ENCODE assay signal across 9 mouse cellular contexts in genomic region chr2:93696181-93696641, GRCm38 (mm10). TPM values are rescaled to one million over a fixed set of nuclear protein-coding genes. Genes with fewer than 3 reads are reported as not detected.
DNase-seq lines count a peak whose midpoint lies in the region; ATAC-seq lines count a peak whose summit lies in the region.
"Had no signal": no experiment of that assay in that cellular context is flagged by ENCODE, and none has a peak within 500 bp of the region (broad histone marks: within the 10 kb centered on the region; RNA-seq: fewer than 3 reads in every experiment).

No protein-coding gene starts in this region.

- H3K4me2 ChIP-seq in heart, embryonic 15.5 days: peak overlapping the region; percentile 54
- peak overlapping the region; percentile 26; the same call in 1 of the 2 replicates for H3K4me2 ChIP-seq in intestine, embryonic 15.5 days (replicated peaks)

- no peaks in the 10 kb centered on the region for H3K27me3 ChIP-seq in heart, embryonic 15.5 days
- H3K27me3 ChIP-seq in intestine, embryonic 15.5 days (replicated peaks): no peaks in the 10 kb centered on the region

- H3K9me3 ChIP-seq in heart, embryonic 15.5 days (replicated peaks): no peaks in the 10 kb centered on the region
- H3K9me3 ChIP-seq in intestine, embryonic 15.5 days: no peaks in the 10 kb centered on the region

- no peak overlapping the region for H3K9ac ChIP-seq in heart, embryonic 15.5 days
- H3K9ac ChIP-seq in intestine, embryonic 15.5 days: no peak overlapping the region

- H3K4me1 ChIP-seq in heart, embryonic 15.5 days (replicated peaks): peaks cover 33% of the 10 kb centered on the region
- H3K4me1 ChIP-seq in intestine, embryonic 15.5 days (replicated peaks): peaks cover 16% of the 10 kb centered on the region

- 25% methylated on average over 10 of the region's 10 CpGs for WGBS in heart, embryonic 15.5 days
- 33% methylated on average over 10 of the region's 10 CpGs for WGBS in intestine, embryonic 15.5 days

- no peaks in the 10 kb centered on the region for H3K36me3 ChIP-seq in heart, embryonic 15.5 days
- H3K36me3 ChIP-seq in intestine, embryonic 15.5 days: no peaks in the 10 kb centered on the region

- peak; percentile 68 for ATAC-seq in heart, embryonic 15.5 days (replicated peaks; ENCODE audit: insufficient number of reproducible peaks, insufficient read depth, low FRiP score, low read depth)
- ATAC-seq in intestine, embryonic 15.5 days: no peak; the same call in 1 of the 2 replicates

- peak overlapping the region; percentile 15; the same call in 1 of the 2 replicates for H3K4me3 ChIP-seq in heart, embryonic 15.5 days
- no peak overlapping the region for H3K4me3 ChIP-seq in intestine, embryonic 15.5 days (replicated peaks)

- H3K27ac ChIP-seq in heart, embryonic 15.5 days: peak overlapping the region; percentile 55
- no peak overlapping the region for H3K27ac ChIP-seq in intestine, embryonic 15.5 days

- no peak for DNase-seq in heart, adult 9 months (ENCODE audit: low spot score in 2 of 2)
- peak; percentile 26 for DNase-seq in retina, embryonic 14.5 days (ENCODE audit: low spot score)
- DNase-seq in retina, postnatal 1 day: no peak
- DNase-seq in yolk sac, embryonic 10.5 days (ENCODE audit: low spot score): peak; percentile 83
- no peak for DNase-seq in gastrocnemius, postnatal 10 days
- no peak for DNase-seq in testis, postnatal 14 days (ENCODE audit: low spot score)
- DNase-seq: layer of hippocampus, adult 9-11 months had no signal

RNA-seq across cellular contexts. Expression of gene Alx4, which starts 54.0 kb away (rescaled TPM):
- polyA plus RNA-seq in heart, embryonic 15.5 days (2015; fragmentation: Nextera tagmentation; extraction: Ambion mirVana): 0.04 and 0.11 TPM in 2 replicates
- polyA plus RNA-seq in intestine, embryonic 15.5 days (2015; fragmentation: Nextera tagmentation; extraction: Ambion mirVana): 0.14 and 0.19 TPM in 2 replicates
- under 1 TPM; 0.78 to 0.81 TPM for total RNA-seq in gastrocnemius, postnatal 10 days (2021)

Comparison
In these comparisons a context has a peak if more than half of its experiments do, and no peak if none do; other contexts are left out.
1. DNase-seq: peak in retina, embryonic 14.5 days (single experiment) and yolk sac, embryonic 10.5 days (single experiment); none in heart, adult 9 months (0 of 2), retina, postnatal 1 day (single experiment), gastrocnemius, postnatal 10 days (single experiment) and testis, postnatal 14 days (single experiment).